Mouse (Mus musculus) C3H10T1/2 (cell line): Measurements from ENCODE around the gene Dip2a. TPM values are rescaled to one million over a fixed set of nuclear protein-coding genes. Genes with fewer than 3 reads are reported as not detected.

Source experiments
- polyA plus RNA-seq, 2 experiments: library from polyadenylated mRNA; unstranded; fragments of >200 nt; fragmentation: generic; extraction: Trizol; gene quantifications; one replicate each; pipeline ENCODE4 v1.2.1; 2012; ENCODE audit warnings: missing spikeins in 2 of 2

Gene Dip2a
- polyA plus RNA-seq: 10 to 100 TPM in 1 of 2 experiments, 1 to 10 TPM in 1; 2.4 to 17.1 TPM

DNA sequence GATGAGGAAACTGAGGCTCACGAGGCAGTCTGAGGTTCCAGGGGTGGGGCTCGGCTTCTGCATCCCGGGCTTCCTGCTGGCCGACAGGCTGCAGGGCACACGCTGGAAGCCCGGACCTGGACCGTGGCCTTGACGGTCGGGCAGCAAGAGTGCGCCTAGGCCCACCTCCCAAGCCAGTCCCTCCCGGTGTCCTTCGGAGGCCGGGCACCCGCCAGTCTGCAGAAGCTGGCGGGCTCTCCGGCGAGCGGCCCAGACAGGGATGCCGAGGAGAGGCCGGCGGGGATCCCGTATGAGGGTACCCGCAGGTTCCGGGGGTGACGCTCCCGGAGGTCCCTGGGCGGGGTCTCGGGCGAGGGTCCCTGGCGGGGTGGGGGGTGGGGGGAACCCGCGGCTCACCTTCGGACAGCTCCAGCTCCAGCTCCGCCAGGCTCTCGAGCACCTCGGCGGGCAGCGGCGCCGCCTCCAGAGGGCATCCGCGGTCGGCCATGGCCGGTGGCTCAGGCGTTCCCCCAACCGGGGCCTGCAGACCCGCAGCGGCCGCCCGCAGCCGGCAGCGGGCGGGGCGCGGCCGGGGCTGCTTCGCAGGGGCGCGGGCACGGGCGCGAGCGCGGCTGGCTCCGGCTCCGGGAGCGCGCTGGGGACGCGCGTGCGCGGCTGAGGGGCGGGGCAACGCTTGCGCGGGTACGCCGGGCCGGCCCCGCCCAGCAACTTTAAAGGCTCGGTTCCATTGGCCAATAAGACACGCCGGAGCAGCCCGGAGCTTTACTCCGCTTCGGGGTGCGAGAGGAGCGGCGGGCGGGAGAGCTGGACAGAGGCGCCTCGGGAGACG, at the start of gene Dip2a:
TSS of gene Dip2a (minus strand) at position 581 of the 829 bp plus-strand sequence.

DNA sequence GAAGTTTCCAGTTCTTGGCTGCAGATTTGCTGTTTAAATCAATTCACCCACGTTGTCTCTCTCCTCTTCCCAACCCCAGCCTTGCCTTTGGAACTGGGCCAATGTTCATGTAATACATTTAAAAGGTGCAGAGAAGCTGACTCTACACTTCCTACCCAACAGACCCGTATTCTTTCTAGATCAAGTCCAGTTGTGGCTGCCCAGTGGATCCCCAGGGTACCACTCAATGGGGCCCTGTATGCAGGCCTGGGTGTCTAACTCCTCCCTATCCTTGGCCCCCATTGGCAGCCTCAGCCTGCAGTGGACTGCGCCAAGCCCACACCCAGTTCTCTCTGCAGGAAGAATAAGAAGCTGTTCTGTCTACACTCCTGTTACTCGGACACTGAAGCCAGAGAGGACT, 91.6 kb downstream of the Dip2a start, which contains the start of gene S100b:
TSS of gene S100b (plus strand) at position 318 of the 400 bp plus-strand sequence.

DNA sequence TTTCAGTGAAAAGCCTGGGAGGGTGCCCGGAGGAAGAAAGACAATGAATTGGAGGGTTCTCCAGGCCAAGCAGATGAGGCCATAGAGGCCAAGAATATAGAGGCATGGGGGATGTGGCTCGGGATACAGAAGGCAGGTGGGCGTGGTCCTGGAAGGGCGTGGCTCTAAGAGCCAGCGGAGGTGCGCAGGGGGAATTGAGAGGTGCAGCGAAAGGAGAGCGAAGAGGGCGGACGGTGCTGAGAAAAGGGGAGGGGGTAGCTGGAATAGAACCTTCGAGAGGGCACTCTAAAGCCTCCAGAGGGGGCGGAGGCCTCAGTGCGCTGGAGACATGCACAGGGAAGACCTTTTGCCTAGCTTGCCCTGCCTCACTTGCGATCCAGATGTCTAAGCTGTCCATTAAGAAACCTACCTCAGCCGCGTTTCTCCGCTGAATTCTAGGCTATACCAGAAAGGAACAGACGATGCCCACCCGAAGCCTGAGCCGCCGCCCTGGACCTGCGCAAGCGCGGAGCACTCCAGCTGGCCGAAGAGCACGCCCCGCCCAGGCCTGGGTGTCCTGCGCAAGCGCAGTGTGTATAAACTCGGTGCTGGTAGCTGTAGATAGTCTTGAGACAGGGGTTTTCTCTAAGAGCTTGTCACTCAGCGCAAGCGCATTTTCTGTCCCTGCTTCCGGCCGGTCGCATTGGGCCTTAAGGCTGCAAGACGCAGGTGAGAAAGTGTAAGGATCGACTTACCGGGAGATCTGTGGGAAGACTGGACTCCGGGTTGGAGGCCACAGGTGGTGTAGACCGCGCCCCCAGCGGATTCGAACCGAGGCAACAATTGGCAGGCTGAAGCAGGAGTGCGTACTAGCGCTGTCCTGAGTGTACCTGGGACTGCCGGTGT, 107.5 kb downstream of the Dip2a start, which contains the start of gene Prmt2:
TSS of gene Prmt2 (minus strand) at position 525 of the 885 bp plus-strand sequence.

Other genes starting within 250 kb of the Dip2a start
- not detected for gene Slc5a4b, start 234.3 kb downstream of the Dip2a start, polyA plus RNA-seq
- gene Slc5a4a, start 197.8 kb downstream of the Dip2a start, polyA plus RNA-seq: not detected
- 10 to 100 TPM; 25.9 to 73.7 TPM for gene Prmt2, start 107.4 kb downstream of the Dip2a start, polyA plus RNA-seq
- 10 to 100 TPM in 1 of 2 experiments, under 1 TPM in 1; 0.20 to 12.9 TPM for gene S100b, start 91.4 kb downstream of the Dip2a start, polyA plus RNA-seq
- not detected for gene AC141477.1, start 95.2 kb upstream of the Dip2a start, polyA plus RNA-seq
- 10 to 100 TPM in 1 of 2 experiments, 1 to 10 TPM in 1; 6.6 to 20.8 TPM for gene Pcnt, start 97.5 kb upstream of the Dip2a start, polyA plus RNA-seq
- gene 2610028H24Rik, start 103.8 kb upstream of the Dip2a start, polyA plus RNA-seq: under 1 TPM in 1 of 2 experiments, not detected in 1; 0.02 TPM
- 10 to 100 TPM; 29.3 to 73.1 TPM for gene Mcm3ap, start 123.6 kb upstream of the Dip2a start, polyA plus RNA-seq
- gene Ybey, start 123.8 kb upstream of the Dip2a start, polyA plus RNA-seq: 1 to 10 TPM in 1 of 2 experiments, under 1 TPM in 1; 0.84 to 3.0 TPM
- 10 to 100 TPM; 10.1 to 15.0 TPM for gene Lss, start 186.3 kb upstream of the Dip2a start, polyA plus RNA-seq
- under 1 TPM in 1 of 2 experiments, not detected in 1; 0.14 TPM for gene Spatc1l, start 217.0 kb upstream of the Dip2a start, polyA plus RNA-seq
- under 1 TPM in 1 of 2 experiments, not detected in 1; 0.13 TPM for gene Ftcd, start 230.4 kb upstream of the Dip2a start, polyA plus RNA-seq